Mouse (Mus musculus): Measurements from ENCODE around the gene Zbtb38. TPM values are rescaled to one million over a fixed set of nuclear protein-coding genes. Genes with fewer than 3 reads are reported as not detected.
A peak's percentile ranks its signal among the peaks of the same experiment; 100 is the strongest.
"Not testable (repeated sequence)": the region's sequence is repeated elsewhere in the genome, so short reads cannot be mapped to it uniquely, and the experiment has no call there.

The Zbtb38 gene
- total RNA-seq, 2 experiments from 2014 or later, result 30.2 to 37.0 TPM

- DNase-seq, result no peak
- intact Hi-C loops (cut with DNase I), result no loop called here
These were observed 64.3 kb downstream of the Zbtb38 start for GRCm38 (mm10) chr9:96688194-96688875.

DNA sequence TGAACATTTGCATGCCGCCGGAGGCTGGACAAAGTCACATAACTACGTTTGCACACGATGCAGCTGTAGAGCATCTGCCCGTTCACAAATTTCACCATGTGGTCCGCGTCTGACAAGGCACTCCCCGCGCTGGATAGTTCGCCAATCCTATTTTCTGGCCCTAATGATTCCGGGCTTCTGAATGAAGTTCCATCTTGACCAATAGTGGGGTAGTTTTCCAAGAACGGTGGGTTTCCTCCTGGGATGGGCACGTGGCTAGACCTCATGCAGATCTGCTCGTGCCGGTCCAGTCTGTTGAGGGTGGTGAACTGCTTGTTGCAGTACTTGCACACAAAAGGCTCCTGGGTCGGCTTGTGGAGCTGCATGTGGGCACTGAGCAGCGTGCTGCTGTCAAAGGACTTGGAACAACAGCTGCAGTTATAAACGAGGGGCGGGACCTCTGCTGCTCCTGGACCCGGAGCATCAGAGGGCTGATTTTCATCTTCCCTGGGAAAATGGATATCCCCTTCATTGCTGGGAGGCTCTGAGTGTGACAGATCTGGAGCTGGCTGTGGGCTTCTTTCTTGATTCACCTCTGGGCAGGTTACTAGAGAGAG is 64.9 kb downstream of the Zbtb38 start:
- intact Hi-C loops (cut with DNase I), result no loop called here
- DNase-seq, result no peak

- DNase-seq, result no peak
- intact Hi-C loops (cut with DNase I), result no loop called here
These were observed 67.0 kb downstream of the Zbtb38 start for GRCm38 (mm10) chr9:96685600-96686084.

- intact Hi-C loops (cut with DNase I), result no loop called here
- no peak for DNase-seq
These were observed 67.6 kb downstream of the Zbtb38 start for GRCm38 (mm10) chr9:96684866-96685599.

- intact Hi-C loops (cut with DNase I), result no loop called here
- no peak for DNase-seq
These were observed 68.4 kb downstream of the Zbtb38 start for GRCm38 (mm10) chr9:96684165-96684792.

- intact Hi-C loops (cut with DNase I), result no loop called here
- no peak for DNase-seq
These were observed 74.0 kb downstream of the Zbtb38 start for GRCm38 (mm10) chr9:96678611-96679010.

DNA sequence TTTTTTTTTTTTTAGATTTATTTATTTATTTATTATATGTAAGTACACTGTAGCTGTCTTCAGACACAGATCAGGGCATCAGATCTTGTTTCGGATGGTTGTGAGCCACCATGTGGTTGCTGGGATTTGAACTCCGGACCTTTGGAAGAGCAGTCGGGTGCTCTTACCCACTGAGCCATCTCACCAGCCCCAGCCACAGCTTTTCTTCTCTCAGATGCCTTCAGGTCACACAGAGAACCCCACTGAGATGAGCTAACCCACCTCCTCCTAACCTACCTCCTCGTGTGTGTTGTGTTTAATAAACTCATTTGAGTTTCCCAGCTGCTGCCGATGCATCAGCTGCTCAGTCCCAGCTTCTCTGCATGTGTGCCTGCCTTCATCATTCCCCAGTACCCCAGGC is 74.9 kb downstream of the Zbtb38 start:
- intact Hi-C loops (cut with DNase I); DNase-seq: not testable (repeated sequence)

- DNase-seq, result no peak
- intact Hi-C loops (cut with DNase I), result no loop called here
These were observed 76.0 kb downstream of the Zbtb38 start for GRCm38 (mm10) chr9:96676671-96677070.

- intact Hi-C loops (cut with DNase I), result loop anchor here (1.0 kb wide), 1 partner anchor 83 kb away; no protein-coding TSS in a partner anchor
- no peak for DNase-seq
These were observed 76.6 kb downstream of the Zbtb38 start for GRCm38 (mm10) chr9:96675763-96676640.

- peak; percentile 70 to 76 for DNase-seq
- intact Hi-C loops (cut with DNase I), result loop anchor here (1.0 kb wide), 1 partner anchor 84 kb away; no protein-coding TSS in a partner anchor
These were observed 77.4 kb downstream of the Zbtb38 start for GRCm38 (mm10) chr9:96675071-96675762.

DNA sequence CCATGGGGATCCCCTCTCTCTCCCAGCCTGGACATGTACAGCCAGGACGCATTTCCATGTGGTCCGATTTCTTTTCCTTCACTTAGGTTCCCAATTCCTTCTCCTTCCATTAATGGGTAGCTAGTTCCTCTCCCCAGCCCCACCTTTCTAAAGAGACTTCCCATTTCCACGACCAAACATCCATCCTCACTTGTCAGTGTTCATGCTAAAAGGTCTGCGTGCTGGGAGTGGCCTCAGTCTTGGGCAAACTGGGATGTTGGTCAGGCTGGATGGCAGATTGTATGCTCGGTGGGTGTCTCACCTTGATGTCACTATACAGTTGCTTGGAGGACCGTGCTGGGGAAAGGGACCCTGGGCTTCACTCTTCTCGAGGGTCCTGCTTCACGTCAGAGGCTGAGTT is 78.3 kb downstream of the Zbtb38 start:
- DNase-seq, result no peak
- intact Hi-C loops (cut with DNase I), result no loop called here

GRCm38 (mm10) chr9:96672466-96672865 is 80.2 kb downstream of the Zbtb38 start:
- no peak for DNase-seq
- intact Hi-C loops (cut with DNase I), result no loop called here

GRCm38 (mm10) chr9:96671249-96671648 is 81.4 kb downstream of the Zbtb38 start:
- intact Hi-C loops (cut with DNase I), result no loop called here
- no peak for DNase-seq

DNA sequence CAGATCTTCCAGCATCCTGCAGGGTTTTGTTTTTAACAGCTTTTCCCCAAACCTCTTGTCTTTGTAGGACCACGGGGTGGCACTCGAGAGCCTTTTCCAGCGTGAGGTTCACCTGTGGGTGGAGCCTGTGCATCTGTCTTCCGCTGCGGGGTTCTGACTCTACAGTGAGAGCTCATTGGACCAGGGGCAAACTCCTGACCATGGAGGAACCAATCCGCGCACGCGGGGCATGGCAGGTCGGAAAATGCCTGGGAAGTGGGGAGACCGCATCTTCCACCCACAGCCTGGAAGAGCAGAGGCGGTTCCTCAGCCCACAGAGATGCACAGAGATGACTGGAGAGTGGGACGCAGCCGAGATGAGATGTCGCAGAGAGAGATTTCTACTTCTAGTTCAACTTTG is 82.8 kb downstream of the Zbtb38 start:
- intact Hi-C loops (cut with DNase I), result loop anchor here (1.0 to 5.0 kb wide), 3 partner anchors 38 to 148 kb away; partner anchors contain the start of gene Rasa2
- peak; percentile 95 to 97 for DNase-seq

DNA sequence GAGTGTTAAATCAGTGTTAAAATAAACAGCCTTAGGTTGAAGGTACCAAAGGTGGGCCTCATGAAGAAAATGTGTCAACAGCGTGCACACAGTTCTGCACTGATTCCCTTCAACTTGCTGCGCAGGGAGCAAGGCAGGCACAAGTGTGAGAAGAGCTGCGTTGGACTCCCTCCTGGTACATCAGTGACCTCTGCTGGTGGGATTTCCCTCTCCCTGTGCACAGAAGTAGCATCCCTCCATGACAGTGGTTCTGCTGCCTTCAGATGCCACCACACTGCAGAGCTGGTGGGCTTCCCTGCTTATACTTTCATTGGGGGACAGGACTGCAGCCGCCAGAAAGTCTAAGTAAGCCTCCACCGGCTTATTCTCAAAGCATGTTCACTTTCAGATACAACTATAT is 84.0 kb downstream of the Zbtb38 start:
- intact Hi-C loops (cut with DNase I), result loop anchor here (1.0 to 5.0 kb wide), 4 partner anchors 36 to 150 kb away; partner anchors contain the start of gene Rasa2

DNA sequence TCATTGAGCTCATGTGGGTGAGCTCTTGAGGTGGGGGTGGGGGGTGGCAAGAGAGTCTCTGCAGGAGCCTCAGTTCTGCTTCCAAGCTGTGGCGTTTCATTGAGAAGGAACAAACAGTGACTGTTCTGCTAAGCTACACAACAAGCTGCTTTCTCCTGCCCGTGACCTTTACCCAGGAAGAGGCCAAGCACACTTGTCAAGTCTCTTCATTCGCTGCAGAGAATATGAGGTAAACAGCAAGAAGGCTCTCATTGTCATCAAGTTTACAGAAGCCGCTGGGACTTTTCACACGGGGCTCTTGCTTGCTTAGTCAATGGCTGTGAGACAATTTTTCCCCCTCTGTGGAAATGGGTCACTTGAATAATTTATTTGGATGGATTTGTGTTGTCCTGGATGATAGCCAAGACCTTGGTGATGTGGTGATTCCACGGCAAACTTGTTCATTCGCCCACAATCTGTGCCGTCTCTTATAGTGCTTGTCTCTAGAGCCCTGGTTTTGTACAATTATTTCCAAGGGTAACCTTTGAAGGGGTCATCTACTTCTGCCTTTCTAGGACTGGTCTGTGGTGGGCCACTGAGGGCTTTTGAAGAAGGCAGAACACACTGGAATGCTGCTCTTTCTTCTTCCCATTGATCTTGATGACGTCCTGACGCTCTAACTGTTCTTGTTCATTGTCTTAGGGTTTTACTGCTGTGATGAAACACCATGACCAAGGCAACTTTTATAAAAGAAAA is 92.0 kb downstream of the Zbtb38 start:
- intact Hi-C loops (cut with DNase I), result no loop called here
- DNase-seq, result no peak

More for the DNA sequence above, 84.0 kb downstream of the Zbtb38 start:
- peak; percentile 72 to 82 for DNase-seq

GRCm38 (mm10) chr9:96659801-96660200 is 92.8 kb downstream of the Zbtb38 start:
- intact Hi-C loops (cut with DNase I), result no loop called here
- DNase-seq, result no peak

DNA sequence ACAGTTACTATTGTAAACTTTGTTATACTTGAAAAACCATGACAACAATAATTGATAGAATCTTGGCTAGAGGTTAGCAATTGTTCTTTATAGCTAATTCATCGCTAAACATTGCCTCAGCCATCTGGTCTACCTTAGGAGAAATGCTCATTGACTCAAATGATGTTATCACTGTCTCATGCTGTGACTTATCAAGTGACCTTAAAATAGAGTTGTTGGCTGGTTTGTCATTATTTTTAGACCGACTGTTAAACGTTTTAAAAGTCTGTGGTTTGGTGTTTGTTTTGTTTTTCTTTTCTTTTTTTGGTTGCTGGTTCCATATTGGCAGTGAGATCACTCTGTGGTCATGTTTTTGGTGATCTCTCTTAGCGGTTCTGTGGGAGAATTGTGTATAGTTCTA is 99.1 kb downstream of the Zbtb38 start:
- DNase-seq, result no peak

More for the DNA sequence above, 99.1 kb downstream of the Zbtb38 start:
- intact Hi-C loops (cut with DNase I), result loop anchor here (2.0 kb wide), 1 partner anchor 81 kb away; no protein-coding TSS in a partner anchor

Measured in heart, postnatal 10 days (tissue).